Mouse (Mus musculus): ENCODE data around the gene Cdkal1.
A peak's percentile ranks its signal among the peaks of the same experiment; 100 is the strongest.

The Cdkal1 gene

GRCm38 (mm10) chr13:29351023-29351684, 504.3 kb downstream of the Cdkal1 start:
- no peak for DNase-seq (ENCODE audit: low spot score)

GRCm38 (mm10) chr13:29350004-29350403, 505.5 kb downstream of the Cdkal1 start:
- no peak for DNase-seq (ENCODE audit: low spot score)

- no peak for DNase-seq (ENCODE audit: low spot score)
These were observed 506.0 kb downstream of the Cdkal1 start for GRCm38 (mm10) chr13:29349386-29349961.

- DNase-seq (ENCODE audit: low spot score), result no peak
These were observed 507.1 kb downstream of the Cdkal1 start for GRCm38 (mm10) chr13:29348331-29348730.

GRCm38 (mm10) chr13:29332640-29333412, 522.6 kb downstream of the Cdkal1 start:
- no peak for DNase-seq (ENCODE audit: low spot score)

- no peak for DNase-seq (ENCODE audit: low spot score)
These were observed 529.5 kb downstream of the Cdkal1 start for GRCm38 (mm10) chr13:29325946-29326345.

GRCm38 (mm10) chr13:29320421-29320820, 535.1 kb downstream of the Cdkal1 start:
- DNase-seq (ENCODE audit: low spot score), result no peak

- DNase-seq (ENCODE audit: low spot score), result no peak
These were observed 537.8 kb downstream of the Cdkal1 start for GRCm38 (mm10) chr13:29317703-29318102.

- no peak for DNase-seq (ENCODE audit: low spot score)
These were observed 539.2 kb downstream of the Cdkal1 start for GRCm38 (mm10) chr13:29316271-29316670.

GRCm38 (mm10) chr13:29312026-29312425, 543.4 kb downstream of the Cdkal1 start:
- DNase-seq (ENCODE audit: low spot score), result no peak

GRCm38 (mm10) chr13:29307420-29307819, 548.1 kb downstream of the Cdkal1 start:
- no peak for DNase-seq (ENCODE audit: low spot score)

- DNase-seq (ENCODE audit: low spot score), result no peak
These were observed 562.8 kb downstream of the Cdkal1 start for GRCm38 (mm10) chr13:29292608-29293240.

GRCm38 (mm10) chr13:29290569-29290968, 564.9 kb downstream of the Cdkal1 start:
- no peak for DNase-seq (ENCODE audit: low spot score)

- no peak for DNase-seq (ENCODE audit: low spot score)
These were observed 570.4 kb downstream of the Cdkal1 start for GRCm38 (mm10) chr13:29285058-29285457.

- peak; percentile 41 for DNase-seq (ENCODE audit: low spot score)
These were observed 573.9 kb downstream of the Cdkal1 start for GRCm38 (mm10) chr13:29281556-29281955.

GRCm38 (mm10) chr13:29278156-29278555, 577.3 kb downstream of the Cdkal1 start:
- DNase-seq (ENCODE audit: low spot score), result peak; percentile 19

- DNase-seq (ENCODE audit: low spot score), result no peak
These were observed 581.2 kb downstream of the Cdkal1 start for GRCm38 (mm10) chr13:29274296-29274695.

- peak; percentile 12 for DNase-seq (ENCODE audit: low spot score)
These were observed 581.7 kb downstream of the Cdkal1 start for GRCm38 (mm10) chr13:29273693-29274221.

GRCm38 (mm10) chr13:29271451-29271850, 584.0 kb downstream of the Cdkal1 start:
- DNase-seq (ENCODE audit: low spot score), result no peak

- DNase-seq (ENCODE audit: low spot score), result no peak
These were observed 591.3 kb downstream of the Cdkal1 start for GRCm38 (mm10) chr13:29264015-29264711.

- DNase-seq (ENCODE audit: low spot score), result no peak
These were observed 593.3 kb downstream of the Cdkal1 start for GRCm38 (mm10) chr13:29262164-29262563.

GRCm38 (mm10) chr13:29248535-29248934, 606.9 kb downstream of the Cdkal1 start:
- no peak for DNase-seq (ENCODE audit: low spot score)

All from yolk sac, embryonic 10.5 days (tissue).